Mouse (Mus musculus) small intestine, adult 2 months (tissue): ENCODE data around the gene Cmtm6.

Experiments
- CTCF ChIP-seq: fragments of 200-500 bp; IDR thresholded peaks from 2 replicates; pipeline ENCODE4 v1.5.1; 2012; ENCODE audit warnings: low read depth, mild to moderate bottlenecking, control low read depth, inconsistent platforms, low read length, moderate library complexity, mixed read lengths; ENCODE audit not compliant: insufficient replicate concordance, insufficient read length; ENCODE audit errors: extremely low read depth
- POLR2A ChIP-seq: fragments of 200-500 bp; IDR thresholded peaks from 2 replicates; pipeline ENCODE4 v1.6.1; 2012; ENCODE audit warnings: low read depth, mild to moderate bottlenecking, control low read depth, inconsistent platforms, low read length, moderate library complexity

GRCm38 (mm10) chr9:114787134-114787533, 56.2 kb downstream of the Cmtm6 start:
- no peak for TF ChIP-seq POLR2A
- no peak for TF ChIP-seq CTCF
